9 mouse cellular contexts compared by ENCODE assay signal in the genomic region with DNA sequence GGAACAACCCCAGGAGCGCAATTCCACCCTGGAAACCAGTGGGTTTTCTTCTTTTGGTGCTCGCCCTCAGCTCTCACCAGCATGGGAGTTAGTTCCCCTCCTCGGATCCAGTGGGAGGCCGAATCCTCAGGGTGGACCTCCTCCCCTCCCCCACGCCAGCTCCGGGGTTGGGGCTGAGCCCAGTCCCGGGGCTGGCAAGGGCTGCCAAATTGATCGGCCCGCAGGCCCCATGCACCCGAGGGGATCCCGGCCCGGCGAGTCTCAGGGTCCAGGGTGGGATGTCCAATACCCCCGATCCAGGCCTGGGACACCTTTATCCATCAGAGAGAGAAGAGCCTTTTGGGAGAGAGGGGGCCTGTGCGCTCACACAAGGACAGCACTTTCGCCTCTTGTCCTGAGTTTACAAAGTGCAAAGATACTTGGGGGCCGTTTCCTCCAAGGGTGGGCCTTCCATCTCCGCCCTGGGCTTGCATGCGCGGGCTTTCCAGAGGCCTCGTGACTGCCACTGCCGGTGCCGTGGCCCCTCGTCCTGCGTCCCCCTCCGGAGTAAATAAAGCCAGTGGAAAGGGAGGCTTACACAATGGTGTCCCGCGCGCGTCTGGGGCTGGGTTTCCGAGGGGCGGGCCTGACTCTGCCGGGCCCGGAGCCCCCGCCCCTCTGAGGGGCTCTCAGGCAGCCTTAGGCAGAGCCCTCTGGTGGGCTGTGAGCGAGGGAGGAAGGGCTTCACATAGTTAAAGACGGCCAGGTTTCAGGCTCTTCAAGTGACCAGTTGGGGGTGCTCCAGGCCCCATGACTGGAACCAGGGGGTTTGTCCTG.
DNase-seq lines count a peak whose midpoint lies in the region; ATAC-seq and TF ChIP-seq lines count a peak whose summit lies in the region.
"Had no signal": no experiment of that assay in that cellular context is flagged by ENCODE, and none has a peak within 500 bp of the region (broad histone marks: within the 10 kb centered on the region; RNA-seq: fewer than 3 reads in every experiment).

No protein-coding gene starts in this region.

- H3K4me3 ChIP-seq in intestine, embryonic 15.5 days (replicated peaks), result peak overlapping the region; percentile 69
- peak overlapping the region; percentile 74 for H3K4me3 ChIP-seq in lung, embryonic 14.5 days (ENCODE audit: low read depth, low read length)
- peak overlapping the region; percentile 60 for H3K4me3 ChIP-seq in olfactory bulb, adult 2 months (ENCODE audit: insufficient read depth, low read depth, low read length)

- 1% methylated on average over 37 of the region's 37 CpGs for WGBS in intestine, embryonic 15.5 days
- under 1% methylated on average over 37 of the region's 37 CpGs for WGBS in lung, embryonic 14.5 days
- whole genome bisulfite sequencing in olfactory bulb, adult 2 months, result 5% methylated on average over 37 of the region's 37 CpGs

- ATAC-seq in granulocyte monocyte progenitor cell, adult 5-6 weeks (replicated peaks; ENCODE audit: poor library complexity, severe bottlenecking), result peak; percentile 74
- ATAC-seq in intestine, embryonic 15.5 days, result peak; percentile 58
- peak; percentile 63 for ATAC-seq in lung, embryonic 14.5 days (ENCODE audit: insufficient read depth)

- peak overlapping the region; percentile 76 for H3K9ac ChIP-seq in intestine, embryonic 15.5 days
- H3K9ac ChIP-seq in lung, embryonic 14.5 days, result peak overlapping the region; percentile 84

- H3K9me3 ChIP-seq in intestine, embryonic 15.5 days, result no peaks in the 10 kb centered on the region
- H3K9me3 ChIP-seq in lung, embryonic 14.5 days (ENCODE audit: low read depth, low read length), result no peaks in the 10 kb centered on the region

- peak overlapping the region; percentile 83 for H3K4me2 ChIP-seq in intestine, embryonic 15.5 days (replicated peaks)
- H3K4me2 ChIP-seq in lung, embryonic 14.5 days, result peak overlapping the region; percentile 77

- peak; percentile 57 for DNase-seq in gastrocnemius, postnatal 10 days
- no peak for DNase-seq in gastrocnemius, adult 8-10 months (ENCODE audit: low spot score in 2 of 2)
- DNase-seq in adrenal gland, postnatal 36 days, result peak; percentile 68 to 83
- peak; percentile 90 for DNase-seq in lung, embryonic 14.5 days
- no peak for DNase-seq in cerebellum, adult 11 months

- H3K27me3 ChIP-seq in intestine, embryonic 15.5 days (replicated peaks), result no peaks in the 10 kb centered on the region
- no peaks in the 10 kb centered on the region for H3K27me3 ChIP-seq in lung, embryonic 14.5 days (ENCODE audit: insufficient read depth, low read length)
- H3K27me3 ChIP-seq: Patski had no signal

- 0 out of 2 replicates have a peak, but pooled peaks have one; percentile 20 for TF ChIP-seq POLR2A in olfactory bulb, adult 2 months (IDR thresholded peaks at IDR 0.05; ENCODE audit: insufficient read depth, low read depth, low read length)

- H3K4me1 ChIP-seq in intestine, embryonic 15.5 days (replicated peaks), result peaks cover 48% of the 10 kb centered on the region
- H3K4me1 ChIP-seq in lung, embryonic 14.5 days (ENCODE audit: insufficient read depth), result peaks cover 41% of the 10 kb centered on the region
- H3K4me1 ChIP-seq in olfactory bulb, adult 2 months (ENCODE audit: control insufficient read depth, insufficient read depth, low read length), result peaks cover 53% of the 10 kb centered on the region

- peak; percentile 66 for TF ChIP-seq CTCF in lung, embryonic 14.5 days (IDR thresholded peaks at IDR 0.05; ENCODE audit: low read depth)
- TF ChIP-seq CTCF in olfactory bulb, adult 2 months (IDR thresholded peaks at IDR 0.05; ENCODE audit: insufficient read depth, low read depth, low read length), result peak; percentile 25; the same call in 1 of the 2 replicates

- no peaks in the 10 kb centered on the region for H3K36me3 ChIP-seq in intestine, embryonic 15.5 days
- peaks cover 7% of the 10 kb centered on the region; the same call in 1 of the 2 replicates for H3K36me3 ChIP-seq in lung, embryonic 14.5 days (ENCODE audit: insufficient read depth)

- peak overlapping the region; percentile 90 for H3K27ac ChIP-seq in intestine, embryonic 15.5 days
- H3K27ac ChIP-seq in lung, embryonic 14.5 days (ENCODE audit: low read depth), result peak overlapping the region; percentile 93
- no peak overlapping the region for H3K27ac ChIP-seq in olfactory bulb, adult 2 months (ENCODE audit: insufficient read depth, low read depth, low read length)

Comparison
In these comparisons a context has a peak if more than half of its experiments do, and no peak if none do; other contexts are left out.
1. DNase-seq: peak in gastrocnemius, postnatal 10 days (single experiment), adrenal gland, postnatal 36 days (2 of 2) and lung, embryonic 14.5 days (single experiment); none in gastrocnemius, adult 8-10 months (0 of 2) and cerebellum, adult 11 months (single experiment).
2. Peak in every context shown above with its lines, with median percentiles within 50 percentile points of each other: ATAC-seq and H3K4me3 ChIP-seq.